Mouse (Mus musculus) kidney, adult 2 months (tissue): Measurements from ENCODE around the gene Fhit.

ENCODE experiments used
- CTCF ChIP-seq: fragments of 200-500 bp; conservative IDR thresholded peaks from 2 replicates; pipeline ENCODE4 v1.5.1; 2011; ENCODE audit warnings: low read depth, mild to moderate bottlenecking, control low read depth, low read length, moderate library complexity, mixed read lengths; ENCODE audit not compliant: insufficient read depth, insufficient read length
- POLR2A ChIP-seq: fragments of 200-500 bp; IDR thresholded peaks from one replicate; pipeline ENCODE4 v1.6.1; 2011; ENCODE audit warnings: low read depth, low read length, control low read depth

DNA sequence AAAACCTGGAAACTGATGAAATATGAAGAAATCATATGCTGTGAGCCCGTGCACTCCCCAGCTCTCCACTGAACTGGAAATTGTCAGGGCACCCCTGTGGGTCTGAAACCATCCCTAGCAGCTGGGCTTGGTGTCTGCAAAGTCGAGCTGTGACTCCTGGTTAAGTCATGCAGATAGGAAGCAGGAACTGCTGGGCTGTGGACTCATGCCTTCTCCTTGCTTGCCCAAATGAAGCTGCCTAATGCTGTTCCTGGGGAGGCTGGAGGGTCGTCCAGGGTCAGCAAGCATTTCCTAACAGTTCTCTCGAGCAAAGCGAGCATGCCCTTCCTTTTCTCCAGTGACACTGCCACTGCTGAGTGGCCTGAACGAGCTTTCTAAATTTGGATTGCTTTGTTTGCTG lies 607.1 kb downstream of the Fhit start:
- TF ChIP-seq POLR2A (no peak), CTCF (no peak)
